Mouse (Mus musculus) heart, postnatal 0 days (tissue): ENCODE measurements around the gene Kcnj11. TPM values are rescaled to one million over a fixed set of nuclear protein-coding genes. Genes with fewer than 3 reads are reported as not detected.

Source experiments
- ATAC-seq: fragments of 200-750 bp; cut with Nextera tagmentation; 2 replicates; pipeline ENCODE4 v1.8.0; 2017; ENCODE audit warnings: low read depth, moderate number of reproducible peaks, moderate library complexity; ENCODE audit not compliant: insufficient read depth
- DNase-seq: peaks from one replicate; pipeline ENCODE4 v3.0.0-alpha.2; 2016; ENCODE audit warnings: low spot score
- H3K27ac ChIP-seq: fragments of 300-500 bp; sonication (generic); 2 replicates; pipeline ENCODE4 v1.5.1; 2014; ENCODE audit warnings: low read depth, mild to moderate bottlenecking
- H3K27me3 ChIP-seq: fragments of 300-500 bp; sonication (generic); 2 replicates; pipeline ENCODE4 v1.6.1; 2014; ENCODE audit warnings: low read length, mixed read lengths; ENCODE audit not compliant: control insufficient read depth, insufficient read depth
- H3K36me3 ChIP-seq: fragments of 300-500 bp; sonication (generic); replicated peaks from 2 replicates; pipeline ENCODE4 v1.6.1; 2014; ENCODE audit warnings: low read length, mixed read lengths; ENCODE audit not compliant: control insufficient read depth, insufficient read depth
- H3K4me1 ChIP-seq: fragments of 300-500 bp; sonication (generic); 2 replicates; pipeline ENCODE4 v1.6.1; 2014; ENCODE audit warnings: antibody characterized with exemption; ENCODE audit not compliant: control insufficient read depth, insufficient read depth
- H3K4me2 ChIP-seq: fragments of 300-500 bp; sonication (generic); 2 replicates; pipeline ENCODE4 v1.6.1; 2014; ENCODE audit warnings: low read depth, mild to moderate bottlenecking, low read length, moderate library complexity
- H3K4me3 ChIP-seq: fragments of 300-500 bp; sonication (generic); 2 replicates; pipeline ENCODE4 v1.5.1; 2014; ENCODE audit warnings: low read depth, low read length
- H3K9ac ChIP-seq: fragments of 300-500 bp; sonication (generic); replicated peaks from 2 replicates; pipeline ENCODE4 v1.6.1; 2014; ENCODE audit warnings: low read depth, low read length, mixed read lengths
- H3K9me3 ChIP-seq: fragments of 300-500 bp; sonication (generic); replicated peaks from 2 replicates; pipeline ENCODE4 v1.6.1; 2016; ENCODE audit warnings: low read length; ENCODE audit not compliant: control insufficient read depth
- CTCF ChIP-seq: IDR thresholded peaks from 2 replicates; pipeline ENCODE4 v1.5.1; 2016; ENCODE audit warnings: antibody characterized with exemption, control low read depth, low read depth
- EP300 ChIP-seq: IDR thresholded peaks from 2 replicates; pipeline ENCODE4 v1.6.1; 2016; ENCODE audit warnings: antibody characterized with exemption, low read depth
- WGBS: fragments of 180-500 bp; shearing (Covaris S2); extraction: QIAGEN DNeasy Blood & Tissue Kit; methylation state at CpG from one replicate; pipeline ENCODE4 v1.1.7; 2014; 5-methylcytosine and 5-hydroxymethylcytosine counted together
- polyA plus RNA-seq: library from polyadenylated mRNA; unstranded; fragments of >200 nt; fragmentation: Nextera tagmentation; extraction: Ambion mirVana; gene quantifications from 2 replicates; pipeline ENCODE4 v1.2.1, GENCODE M21; 2015
- total RNA-seq: library from RNA; depleted of rRNA; stranded (reverse); fragments of >200 nt; gene quantifications from 2 replicates; pipeline ENCODE4 v1.2.3, GENCODE M21; 2014; ENCODE audit warnings: low replicate concordance

Gene Kcnj11
- total and polyA plus RNA-seq, 2 experiments from 2014 or later: 14.4 to 103 TPM

GRCm38 (mm10) chr7:46133858-46134257 lies 33.3 kb upstream of the Kcnj11 start:
- Histone ChIP-seq H3K9me3 (no peaks in the 10 kb centered on the region), H3K4me1 (peaks cover 6% of the 10 kb centered on the region; the same call in 1 of the 2 replicates), H3K27ac (no peak overlapping the region), H3K9ac (no peak overlapping the region), H3K4me2 (no peak overlapping the region), H3K4me3 (no peak overlapping the region), H3K36me3 (0 out of 2 replicates have a peak, but pooled peaks cover 7% of the 10 kb centered on the region), H3K27me3 (peaks cover 4% of the 10 kb centered on the region; the same call in 1 of the 2 replicates)
- WGBS: 6% methylated on average over 7 of the region's 7 CpGs
- DNase-seq (peak; percentile 83), ATAC-seq (peak; percentile 86)
- no peak for TF ChIP-seq EP300
- peak; percentile 43 for TF ChIP-seq CTCF

GRCm38 (mm10) chr7:46132229-46132628 lies 31.7 kb upstream of the Kcnj11 start:
- Histone ChIP-seq H3K27ac (no peak overlapping the region), H3K9me3 (no peaks in the 10 kb centered on the region), H3K9ac (no peak overlapping the region), H3K4me2 (no peak overlapping the region), H3K4me1 (peaks cover 6% of the 10 kb centered on the region; the same call in 1 of the 2 replicates), H3K27me3 (peaks cover 4% of the 10 kb centered on the region; the same call in 1 of the 2 replicates), H3K36me3 (0 out of 2 replicates have a peak, but pooled peaks cover 7% of the 10 kb centered on the region), H3K4me3 (no peak overlapping the region)
- DNase-seq: no peak
- ATAC-seq: no peak
- WGBS: 85% methylated on average over 12 of the region's 12 CpGs
- TF ChIP-seq EP300: no peak
- TF ChIP-seq CTCF: no peak

GRCm38 (mm10) chr7:46131806-46132205 lies 31.2 kb upstream of the Kcnj11 start:
- Histone ChIP-seq H3K27ac (no peak overlapping the region), H3K4me1 (peaks cover 6% of the 10 kb centered on the region; the same call in 1 of the 2 replicates), H3K4me2 (no peak overlapping the region), H3K27me3 (peaks cover 4% of the 10 kb centered on the region; the same call in 1 of the 2 replicates), H3K4me3 (no peak overlapping the region), H3K36me3 (0 out of 2 replicates have a peak, but pooled peaks cover 7% of the 10 kb centered on the region), H3K9me3 (no peaks in the 10 kb centered on the region), H3K9ac (no peak overlapping the region)
- TF ChIP-seq EP300: no peak
- no peak for TF ChIP-seq CTCF
- ATAC-seq (no peak), DNase-seq (no peak)
- 59% methylated on average over 8 of the region's 8 CpGs for WGBS

- 0 out of 2 replicates have a peak, but pooled peaks cover 5% of the 10 kb centered on the region for H3K36me3 ChIP-seq
- H3K27me3 ChIP-seq: peaks cover 4% of the 10 kb centered on the region; the same call in 1 of the 2 replicates
- peaks cover 6% of the 10 kb centered on the region; the same call in 1 of the 2 replicates for H3K4me1 ChIP-seq
- ATAC-seq (no peak), DNase-seq (no peak)
- H3K4me3 ChIP-seq: no peak overlapping the region
- no peak for TF ChIP-seq EP300
- TF ChIP-seq CTCF: no peak
- no peaks in the 10 kb centered on the region for H3K9me3 ChIP-seq
- no peak overlapping the region for H3K9ac ChIP-seq
- no peak overlapping the region for H3K27ac ChIP-seq
- 34% methylated on average over 3 of the region's 3 CpGs for WGBS
- H3K4me2 ChIP-seq: no peak overlapping the region
These were observed 30.7 kb upstream of the Kcnj11 start for GRCm38 (mm10) chr7:46131266-46131665.

- no peak for ATAC-seq
These were observed 30.2 kb upstream of the Kcnj11 start for GRCm38 (mm10) chr7:46130723-46131122.

More at GRCm38 (mm10) chr7:46130723-46131122, 30.2 kb upstream of the Kcnj11 start:
- peaks cover 4% of the 10 kb centered on the region; the same call in 1 of the 2 replicates for H3K27me3 ChIP-seq
- peaks cover 7% of the 10 kb centered on the region; the same call in 1 of the 2 replicates for H3K4me1 ChIP-seq
- H3K27ac ChIP-seq: no peak overlapping the region
- DNase-seq: no peak
- 58% methylated on average over 7 of the region's 7 CpGs for WGBS
- no peak overlapping the region for H3K4me3 ChIP-seq
- TF ChIP-seq EP300: no peak
- no peak for TF ChIP-seq CTCF
- H3K4me2 ChIP-seq: no peak overlapping the region
- H3K9ac ChIP-seq: no peak overlapping the region
- H3K36me3 ChIP-seq: no peaks in the 10 kb centered on the region
- no peaks in the 10 kb centered on the region for H3K9me3 ChIP-seq
